Mouse (Mus musculus) activated CD4-positive, CD25-positive, alpha-beta regulatory T cell, adult 9 weeks (primary cell): ENCODE results near the gene Jsrp1. TPM values are rescaled to one million over a fixed set of nuclear protein-coding genes. Genes with fewer than 3 reads are reported as not detected.

Experiments used
- polyA plus RNA-seq: library from polyadenylated mRNA; unstranded; fragments of 100-300 nt; shearing (Covaris generic); gene quantifications from one replicate; pipeline ENCODE4 v1.2.1, GENCODE M21; 2017

Gene Jsrp1
- polyA plus RNA-seq = not detected

GRCm38 (mm10) chr10:80813366-80813765 lies at the start of gene Jsrp1:
Gene Jsrp1 (minus strand): TSS chr10:80813498.

GRCm38 (mm10) chr10:80854913-80855748 lies 41.8 kb upstream of the Jsrp1 start, which contains the start of the genes Lsm7 and Sppl2b:
Gene Lsm7 (minus strand): TSS chr10:80855209.
Gene Sppl2b (plus strand): TSS chr10:80855275.

GRCm38 (mm10) chr10:80843931-80844547 lies 30.7 kb upstream of the Jsrp1 start, which contains the start of gene Lingo3:
Gene Lingo3 (minus strand): TSS chr10:80844039.

GRCm38 (mm10) chr10:80826151-80827062 lies 13.1 kb upstream of the Jsrp1 start, which contains the start of gene Oaz1:
Gene Oaz1 (plus strand): TSS chr10:80826656.

GRCm38 (mm10) chr10:80804916-80805315 lies 8.4 kb downstream of the Jsrp1 start, which contains the start of gene Amh:
Gene Amh (plus strand): TSS chr10:80805243.

GRCm38 (mm10) chr10:80798150-80799006 lies 14.9 kb downstream of the Jsrp1 start, which contains the start of the genes Sf3a2 and Plekhj1:
Gene Sf3a2 (plus strand): TSS chr10:80798198.
Gene Plekhj1 (minus strand): TSS chr10:80798626.

Other genes with a start within 250 kb of the Jsrp1 start
- 1.1 TPM for gene Klf16, start 236.2 kb downstream of the Jsrp1 start, polyA plus RNA-seq
- gene Abhd17a, start 223.2 kb downstream of the Jsrp1 start, polyA plus RNA-seq = 28.7 TPM
- 115 TPM for gene Scamp4, start 210.6 kb downstream of the Jsrp1 start, polyA plus RNA-seq
- gene Adat3, start 210.6 kb downstream of the Jsrp1 start, polyA plus RNA-seq = 4.6 TPM
- 12.7 TPM for gene Gm49322, start 207.5 kb downstream of the Jsrp1 start, polyA plus RNA-seq
- gene Csnk1g2, start 190.7 kb downstream of the Jsrp1 start, polyA plus RNA-seq = 8.2 TPM
- 2.7 TPM for gene Btbd2, start 156.4 kb downstream of the Jsrp1 start, polyA plus RNA-seq
- gene Mknk2, start 135.4 kb downstream of the Jsrp1 start, polyA plus RNA-seq = 19.0 TPM
- 412 TPM for gene Mob3a, start 111.5 kb downstream of the Jsrp1 start, polyA plus RNA-seq
- 148 TPM for gene Izumo4, start 111.3 kb downstream of the Jsrp1 start, polyA plus RNA-seq
- gene Ap3d1, start 71.2 kb downstream of the Jsrp1 start, polyA plus RNA-seq = 42.7 TPM
- 8.4 TPM for gene Dot1l, start 58.3 kb downstream of the Jsrp1 start, polyA plus RNA-seq
- gene Sf3a2, start 15.3 kb downstream of the Jsrp1 start, polyA plus RNA-seq = 75.0 TPM
- 206 TPM for gene Plekhj1, start 14.9 kb downstream of the Jsrp1 start, polyA plus RNA-seq
- gene Amh, start 8.3 kb downstream of the Jsrp1 start, polyA plus RNA-seq = not detected
- 2,065 TPM for gene Oaz1, start 13.2 kb upstream of the Jsrp1 start, polyA plus RNA-seq
- not detected for gene Lingo3, start 30.5 kb upstream of the Jsrp1 start, polyA plus RNA-seq
- gene Lsm7, start 41.7 kb upstream of the Jsrp1 start, polyA plus RNA-seq = 190 TPM
- gene Sppl2b, start 41.8 kb upstream of the Jsrp1 start, polyA plus RNA-seq = 41.4 TPM
- gene Tmprss9, start 58.4 kb upstream of the Jsrp1 start, polyA plus RNA-seq = not detected
- gene Timm13, start 87.5 kb upstream of the Jsrp1 start, polyA plus RNA-seq = 242 TPM
- 16.4 TPM for gene Lmnb2, start 104.7 kb upstream of the Jsrp1 start, polyA plus RNA-seq
- gene Gadd45b, start 116.6 kb upstream of the Jsrp1 start, polyA plus RNA-seq = 93.9 TPM
- gene Gng7, start 201.4 kb upstream of the Jsrp1 start, polyA plus RNA-seq = 0.09 TPM
- gene Diras1, start 212.2 kb upstream of the Jsrp1 start, polyA plus RNA-seq = not detected
- 15.1 TPM for gene Slc39a3, start 223.9 kb upstream of the Jsrp1 start, polyA plus RNA-seq
- 116 TPM for gene Sgta, start 246.7 kb upstream of the Jsrp1 start, polyA plus RNA-seq